Mouse (Mus musculus) hindbrain, postnatal 0 days (tissue): ENCODE results near the gene Xbp1. TPM values are rescaled to one million over a fixed set of nuclear protein-coding genes. Genes with fewer than 3 reads are reported as not detected.
A peak's percentile ranks its signal among the peaks of the same experiment; 100 is the strongest.
"Not testable (repeated sequence)": the region's sequence is repeated elsewhere in the genome, so short reads cannot be mapped to it uniquely, and the experiment has no call there.

Experiments
- ATAC-seq: fragments of 200-750 bp; cut with Nextera tagmentation; 2 replicates; pipeline ENCODE4 v1.8.0; 2017; ENCODE audit warnings: mild to moderate bottlenecking, moderate TSS enrichment, moderate library complexity
- DNase-seq: peaks from one replicate; pipeline ENCODE4 v3.0.0-alpha.2; 2015; ENCODE audit warnings: low spot score
- H3K27ac ChIP-seq: fragments of 300-500 bp; sonication (generic); 2 replicates; pipeline ENCODE4 v1.5.1; 2014; ENCODE audit warnings: mild to moderate bottlenecking
- H3K27me3 ChIP-seq: fragments of 300-500 bp; sonication (generic); 2 replicates; pipeline ENCODE4 v1.6.1; 2014; ENCODE audit warnings: low read length, mixed read lengths; ENCODE audit not compliant: insufficient read depth
- H3K36me3 ChIP-seq: fragments of 300-500 bp; sonication (generic); 2 replicates; pipeline ENCODE4 v1.6.1; 2014; ENCODE audit warnings: low read length, mixed read lengths; ENCODE audit not compliant: insufficient read depth
- H3K4me1 ChIP-seq: fragments of 300-500 bp; sonication (generic); 2 replicates; pipeline ENCODE4 v1.6.1; 2014; ENCODE audit warnings: antibody characterized with exemption, low read length, mixed read lengths; ENCODE audit not compliant: insufficient read depth
- H3K4me2 ChIP-seq: fragments of 300-500 bp; sonication (generic); 2 replicates; pipeline ENCODE4 v1.6.1; 2014; ENCODE audit warnings: low read depth, mild to moderate bottlenecking, low read length, moderate library complexity, mixed read lengths
- H3K4me3 ChIP-seq: fragments of 300-500 bp; sonication (generic); 2 replicates; pipeline ENCODE4 v1.5.1; 2014; ENCODE audit warnings: low read length
- H3K9ac ChIP-seq: fragments of 300-500 bp; sonication (generic); replicated peaks from 2 replicates; pipeline ENCODE4 v1.6.1; 2014; ENCODE audit warnings: mild to moderate bottlenecking, low read length, moderate library complexity, mixed read lengths
- H3K9me3 ChIP-seq: fragments of 300-500 bp; sonication (generic); 2 replicates; pipeline ENCODE4 v1.6.1; 2016; ENCODE audit warnings: low read length, mixed read lengths
- CTCF ChIP-seq: IDR thresholded peaks from 2 replicates; pipeline ENCODE4 v1.5.1; 2016; ENCODE audit warnings: antibody characterized with exemption, control low read depth, low read depth
- WGBS: fragments of 180-500 bp; shearing (Covaris S2); extraction: QIAGEN DNeasy Blood & Tissue Kit; methylation state at CpG from one replicate; pipeline ENCODE4 v1.1.7; 2014; 5-methylcytosine and 5-hydroxymethylcytosine counted together
- polyA plus RNA-seq: library from polyadenylated mRNA; unstranded; fragments of >200 nt; fragmentation: Nextera tagmentation; extraction: Ambion mirVana; gene quantifications from 2 replicates; pipeline ENCODE4 v1.2.1, GENCODE M21; 2015
- total RNA-seq: library from RNA; depleted of rRNA; stranded (reverse); fragments of >200 nt; gene quantifications from 2 replicates; pipeline ENCODE4 v1.2.3, GENCODE M21; 2014

The Xbp1 gene
- total and polyA plus RNA-seq, 2 experiments from 2014 or later: 88.9 to 102 TPM

DNA sequence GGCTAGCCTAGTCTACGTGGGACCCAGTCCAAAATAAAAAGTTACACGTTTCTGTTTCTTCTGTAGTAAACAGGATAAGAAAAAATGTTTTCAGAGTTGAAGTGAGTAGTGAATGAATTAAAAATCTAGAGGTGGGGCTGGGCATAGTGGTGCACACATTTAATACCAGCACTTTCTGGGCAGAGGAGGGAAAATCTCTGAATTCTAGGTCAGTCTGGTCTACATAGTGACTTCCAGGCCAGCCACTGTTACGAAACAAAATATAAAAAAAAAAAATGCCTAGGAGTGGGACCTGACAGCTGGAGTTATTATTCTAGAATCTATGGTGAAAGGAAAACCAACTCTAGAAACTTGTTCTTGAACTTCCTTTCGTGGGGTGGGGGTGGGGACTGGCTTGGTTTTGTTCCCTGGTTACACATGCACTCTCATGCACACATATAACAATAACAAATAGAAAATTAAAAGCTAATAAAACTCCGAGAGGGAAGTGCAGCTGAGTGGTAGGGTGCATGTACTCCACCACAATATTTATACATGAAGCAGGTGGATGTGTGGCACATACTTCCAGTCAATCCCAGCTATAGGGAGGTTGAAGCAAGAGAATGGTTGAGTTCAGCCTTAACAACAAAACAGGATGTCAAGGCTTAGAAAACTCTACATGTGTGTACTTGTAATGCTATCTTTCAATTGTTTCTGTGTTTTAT, 22.2 kb downstream of the Xbp1 start:
- Histone ChIP-seq H3K4me1 (peaks cover 6% of the 10 kb centered on the region; the same call in 1 of the 2 replicates), H3K4me3 (peak overlapping the region; percentile 96), H3K9ac (no peak overlapping the region), H3K9me3 (no peaks in the 10 kb centered on the region), H3K4me2 (peak overlapping the region; percentile 90), H3K27ac (no peak overlapping the region), H3K27me3 (no peaks in the 10 kb centered on the region), H3K36me3 (no peaks in the 10 kb centered on the region)
- 53% methylated on average over 5 of the region's 5 CpGs for WGBS
- ATAC-seq: no peak
- TF ChIP-seq CTCF: no peak
- DNase-seq: no peak

DNA sequence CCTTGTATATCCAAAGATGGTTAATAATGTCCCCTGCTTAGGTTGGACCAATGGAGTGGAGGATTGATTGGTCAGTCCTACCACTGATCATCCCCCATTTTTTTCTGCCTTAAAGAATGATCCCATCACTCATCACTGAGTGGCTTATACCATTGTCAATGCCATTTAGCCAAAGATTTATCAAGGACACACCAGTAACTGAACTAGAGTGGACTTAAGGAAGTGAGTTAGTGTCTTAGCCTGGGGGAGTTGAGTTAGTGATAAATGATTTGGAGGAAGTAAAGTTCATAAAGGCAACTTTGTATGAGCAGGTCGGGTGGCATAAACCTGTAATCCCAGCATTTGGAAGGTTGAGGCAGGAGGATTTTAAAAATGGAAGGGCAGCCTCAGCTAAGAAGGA, 22.8 kb downstream of the Xbp1 start:
- ATAC-seq (no peak), DNase-seq (no peak)
- no peak overlapping the region for H3K9ac ChIP-seq
- 86% methylated on average over 1 of the region's 1 CpGs for WGBS
- TF ChIP-seq CTCF: no peak
- H3K4me3 ChIP-seq: no peak overlapping the region
- H3K9me3 ChIP-seq: no peaks in the 10 kb centered on the region
- H3K4me2 ChIP-seq: no peak overlapping the region
- peaks cover 6% of the 10 kb centered on the region; the same call in 1 of the 2 replicates for H3K4me1 ChIP-seq
- no peaks in the 10 kb centered on the region for H3K27me3 ChIP-seq
- H3K36me3 ChIP-seq: no peaks in the 10 kb centered on the region
- H3K27ac ChIP-seq: no peak overlapping the region

DNA sequence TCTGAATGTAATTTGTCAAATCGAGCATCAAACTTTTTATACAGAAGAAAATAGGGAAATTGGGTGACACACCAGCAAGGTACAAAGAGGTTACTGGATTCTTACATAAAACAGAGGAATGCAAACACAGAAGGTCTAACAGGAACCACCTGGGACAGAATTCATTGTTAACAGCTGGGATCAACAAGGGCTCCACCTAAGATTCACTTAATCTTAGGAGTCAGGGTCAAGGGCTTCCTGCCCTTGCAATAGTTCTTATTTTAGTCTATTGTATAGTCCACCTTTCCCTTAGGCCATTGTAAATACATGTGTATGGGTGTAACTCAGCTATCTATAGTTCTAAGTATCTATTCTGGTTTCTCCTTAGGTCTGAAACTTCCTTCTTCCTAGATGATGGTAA, 24.2 kb downstream of the Xbp1 start:
- H3K27me3 ChIP-seq, DNase-seq, ATAC-seq, H3K9ac ChIP-seq, H3K4me1 ChIP-seq, H3K27ac ChIP-seq, H3K36me3 ChIP-seq, H3K4me3 ChIP-seq, H3K9me3 ChIP-seq, H3K4me2 ChIP-seq: not testable (repeated sequence)
- WGBS: 91% methylated on average over 1 of the region's 1 CpGs

DNA sequence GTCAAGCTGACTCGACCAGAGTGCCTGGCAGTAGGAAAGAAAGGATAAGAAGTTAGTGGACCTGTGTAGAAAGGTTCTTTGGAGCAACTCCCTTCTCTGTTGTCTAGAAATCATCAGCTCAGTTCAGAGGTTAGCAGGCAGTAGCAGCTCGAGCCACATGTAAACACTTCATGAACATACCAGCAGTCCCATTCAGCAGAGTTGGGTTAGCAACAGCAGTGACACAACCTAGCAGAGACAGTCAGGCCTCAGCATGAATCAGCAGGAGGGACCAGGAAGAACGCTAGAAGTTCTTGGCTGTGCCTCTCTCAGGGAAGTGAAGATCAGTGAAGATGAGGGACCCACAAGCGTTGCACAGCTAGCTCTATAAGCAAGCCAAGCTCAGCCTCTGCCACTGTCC, 25.0 kb downstream of the Xbp1 start:
- H3K4me1 ChIP-seq: peaks cover 4% of the 10 kb centered on the region; the same call in 1 of the 2 replicates
- no peak overlapping the region for H3K27ac ChIP-seq
- H3K4me2 ChIP-seq: no peak overlapping the region
- no peak for TF ChIP-seq CTCF
- no peaks in the 10 kb centered on the region for H3K27me3 ChIP-seq
- WGBS: 74% methylated on average over 4 of the region's 4 CpGs
- no peaks in the 10 kb centered on the region for H3K36me3 ChIP-seq
- no peak for DNase-seq
- H3K9ac ChIP-seq: no peak overlapping the region
- no peak overlapping the region for H3K4me3 ChIP-seq
- ATAC-seq: no peak
- H3K9me3 ChIP-seq: no peaks in the 10 kb centered on the region

DNA sequence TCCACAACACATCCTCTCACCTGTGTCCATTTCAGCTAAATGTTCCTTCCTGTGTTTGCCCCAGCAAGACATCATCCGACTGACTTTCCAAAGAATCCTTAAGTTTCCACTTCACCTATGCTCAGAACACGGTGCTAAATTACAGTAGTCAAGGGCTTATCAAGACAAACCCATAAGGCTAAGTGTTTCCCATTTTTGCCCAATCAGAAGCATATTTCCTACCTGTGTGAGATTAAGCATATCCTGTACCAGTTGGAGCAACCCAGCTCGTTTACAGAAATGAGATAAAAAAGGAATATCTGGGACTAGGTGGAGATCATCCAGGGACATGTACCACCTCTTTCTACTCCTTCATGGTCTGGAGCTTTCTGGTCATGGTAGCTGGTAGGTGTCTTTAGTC, 26.2 kb downstream of the Xbp1 start:
- H3K36me3 ChIP-seq: no peaks in the 10 kb centered on the region
- no peak overlapping the region for H3K27ac ChIP-seq
- no peak overlapping the region for H3K4me2 ChIP-seq
- no peaks in the 10 kb centered on the region for H3K9me3 ChIP-seq
- H3K9ac ChIP-seq: no peak overlapping the region
- TF ChIP-seq CTCF: no peak
- ATAC-seq: no peak
- no peaks in the 10 kb centered on the region for H3K27me3 ChIP-seq
- H3K4me1 ChIP-seq: no peaks in the 10 kb centered on the region
- no peak overlapping the region for H3K4me3 ChIP-seq
- DNase-seq: no peak
- WGBS: 87% methylated on average over 3 of the region's 3 CpGs

DNA sequence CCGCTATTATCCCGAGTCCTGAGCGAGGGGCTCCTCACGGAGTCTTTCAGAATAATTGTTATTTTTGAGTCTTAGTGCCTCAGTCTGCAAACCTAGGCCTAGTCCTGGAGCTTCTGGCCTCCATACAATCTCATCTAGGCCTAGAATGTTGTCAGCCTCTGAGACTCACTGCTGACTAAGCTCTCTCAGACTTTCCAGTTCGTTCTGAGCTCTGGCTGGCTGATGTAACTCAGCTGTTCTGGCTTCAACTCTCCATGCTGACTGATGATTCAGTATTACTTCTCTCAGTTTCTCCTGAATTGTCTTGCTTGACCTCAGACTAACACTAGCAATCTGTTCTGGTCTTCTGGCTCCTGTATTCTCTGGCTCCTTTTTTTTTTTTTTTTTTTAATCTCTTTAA, 31.0 kb downstream of the Xbp1 start:
- DNase-seq (no peak), ATAC-seq (no peak)
- H3K27ac ChIP-seq: no peak overlapping the region
- H3K9me3 ChIP-seq: no peaks in the 10 kb centered on the region
- no peak overlapping the region for H3K4me2 ChIP-seq
- TF ChIP-seq CTCF: no peak
- H3K36me3 ChIP-seq: no peaks in the 10 kb centered on the region
- no peak overlapping the region for H3K9ac ChIP-seq
- H3K27me3 ChIP-seq: no peaks in the 10 kb centered on the region
- H3K4me3 ChIP-seq: no peak overlapping the region
- H3K4me1 ChIP-seq: no peaks in the 10 kb centered on the region
- 91% methylated on average over 5 of the region's 5 CpGs for WGBS

DNA sequence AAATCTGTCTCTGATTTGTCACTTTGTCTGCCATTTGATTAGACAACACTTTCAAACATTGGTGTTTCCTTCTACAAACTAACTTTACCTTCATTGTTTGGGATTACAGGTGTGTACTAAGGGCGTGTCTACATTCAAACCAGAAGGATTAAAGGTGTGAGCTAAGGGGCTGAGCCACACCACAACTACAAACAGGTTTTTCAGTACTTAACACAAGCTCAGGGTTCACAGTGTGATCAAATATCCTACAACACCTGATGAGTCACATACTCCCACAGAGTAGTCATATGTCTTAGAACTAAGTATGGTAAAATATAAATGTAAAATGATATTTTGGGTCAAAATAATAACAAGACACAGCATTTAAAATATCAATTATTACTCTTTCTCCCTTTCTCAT, 31.5 kb downstream of the Xbp1 start:
- Histone ChIP-seq H3K4me1 (no peaks in the 10 kb centered on the region), H3K27ac (no peak overlapping the region), H3K9ac (no peak overlapping the region), H3K36me3 (no peaks in the 10 kb centered on the region), H3K4me2 (no peak overlapping the region), H3K4me3 (no peak overlapping the region), H3K27me3 (no peaks in the 10 kb centered on the region), H3K9me3 (no peaks in the 10 kb centered on the region)
- DNase-seq (no peak), ATAC-seq (no peak)
- WGBS: 73% methylated on average over 1 of the region's 1 CpGs
- TF ChIP-seq CTCF: no peak
